Mouse (Mus musculus): ENCODE measurements at regions not wholly inside any gene's neighbourhood (a gene's known extent, or its start where the extent isn't known, plus 50 kb on each side); places are given as distances from the start of the nearest gene placed in this dataset.

DNA sequence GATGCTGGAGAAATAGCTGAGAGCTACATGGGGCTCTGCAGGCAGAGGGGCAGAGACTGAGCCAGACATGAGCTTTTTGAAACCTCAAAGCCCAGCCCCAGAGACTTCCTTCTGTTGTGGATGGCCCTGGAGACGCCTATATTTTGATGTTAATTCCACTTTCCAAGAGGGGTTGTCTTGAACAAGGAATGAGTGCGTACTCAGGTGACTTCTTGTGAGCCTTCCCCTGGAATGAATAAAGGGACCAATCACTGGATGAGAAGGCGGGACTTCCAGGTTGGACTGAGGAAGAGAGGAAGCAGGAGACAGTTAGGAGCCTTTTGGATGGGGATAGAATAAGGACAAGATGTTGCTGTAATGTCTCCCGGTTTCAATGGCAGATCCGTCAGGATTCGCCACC, 76.3 kb upstream of the Spred2 start:
- TF ChIP-seq CTCF (IDR thresholded peaks at IDR 0.05; ENCODE audit: extremely low read depth, insufficient read depth, low read length), result no peak
- TF ChIP-seq POLR2A (IDR thresholded peaks at IDR 0.05; ENCODE audit: extremely low read depth, insufficient read depth, low read length), result no peak

All from cortical plate, adult 2 months (tissue).